Mouse (Mus musculus): ENCODE measurements around the gene Cdh10. TPM values are rescaled to one million over a fixed set of nuclear protein-coding genes. Genes with fewer than 3 reads are reported as not detected.

The Cdh10 gene
- 0.26 TPM for polyA plus RNA-seq (2014; fragmentation: Illumina TruSeq; extraction: RNeasy Lipid Tissue Mini Kit (QIAGEN cat#74804); ENCODE audit: low replicate concordance)

DNA sequence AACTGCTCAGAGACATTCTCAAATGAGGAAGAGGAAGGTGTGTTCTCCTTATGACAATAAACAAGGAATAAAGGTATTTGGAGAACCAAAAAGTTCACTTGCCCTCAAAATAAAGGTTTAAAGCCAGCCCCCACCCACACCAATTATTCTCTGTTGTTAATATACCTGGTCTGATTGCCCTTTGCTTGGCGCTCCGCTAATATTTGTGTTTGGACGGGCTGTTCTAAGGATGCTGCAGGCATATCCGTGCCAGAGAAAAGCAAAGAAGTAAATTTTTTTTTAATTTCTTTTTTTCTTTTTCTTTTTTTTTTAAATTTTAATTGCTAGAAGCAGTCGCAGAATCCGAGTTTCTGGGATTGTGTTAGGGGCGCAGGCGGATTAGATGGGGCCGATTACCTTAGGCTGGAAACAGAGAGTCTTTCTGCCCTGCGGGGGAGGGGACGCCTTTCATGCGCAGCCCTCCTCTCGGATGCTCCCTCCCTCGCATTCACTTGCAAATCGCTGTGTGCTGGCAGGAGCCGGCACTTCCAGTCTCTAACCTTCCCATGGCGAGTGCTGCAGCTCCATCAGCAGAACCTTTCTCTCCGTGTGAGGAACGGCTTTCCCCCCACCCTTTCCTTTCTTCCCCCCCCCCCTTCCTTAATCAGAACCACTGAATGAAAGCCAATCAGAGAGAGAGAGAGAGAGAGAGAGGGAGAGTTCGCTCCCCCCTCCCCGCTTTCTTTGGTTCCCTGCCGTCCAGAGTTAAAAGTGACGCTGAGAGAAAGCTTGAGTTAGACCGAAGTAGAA lies at the start of gene Cdh10:
Gene Cdh10 (plus strand): TSS at position 763 of the 789 bp plus-strand sequence.

